8 mouse cellular contexts compared by ENCODE assay signal in the genomic region with DNA sequence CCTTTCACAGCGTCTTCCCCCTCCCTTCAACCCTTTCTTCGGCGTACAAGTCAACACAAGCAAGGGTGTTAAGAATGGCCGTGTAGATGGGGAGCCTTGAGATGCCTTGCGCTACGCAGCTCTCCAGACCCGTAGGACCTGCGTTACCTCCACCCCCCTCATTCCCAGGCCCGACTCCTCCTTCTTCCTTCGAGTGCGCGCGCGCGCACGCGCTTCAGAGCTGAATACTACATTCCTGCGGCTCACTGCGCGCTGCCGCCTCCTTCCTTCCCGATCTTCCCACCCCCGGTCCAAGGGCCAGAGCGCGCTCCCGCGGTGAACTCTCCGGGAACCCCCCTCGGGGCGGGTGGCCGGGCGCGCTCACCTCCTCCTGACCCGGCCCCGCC. TPM values are rescaled to one million over a fixed set of nuclear protein-coding genes. Genes with fewer than 3 reads are reported as not detected.
DNase-seq lines count a peak whose midpoint lies in the region; ATAC-seq and TF ChIP-seq lines count a peak whose summit lies in the region.

No protein-coding gene starts in this region.

- H3K4me2 ChIP-seq in intestine, postnatal 0 days (replicated peaks; ENCODE audit: low read depth), result peak overlapping the region; percentile 97
- H3K4me2 ChIP-seq in midbrain, embryonic 12.5 days (replicated peaks), result peak overlapping the region; percentile 99

- peak overlapping the region; percentile 91 for H3K27ac ChIP-seq in intestine, postnatal 0 days (ENCODE audit: low read depth, low read length)
- H3K27ac ChIP-seq in limb, embryonic 10.5 days, result peak overlapping the region; percentile 95
- H3K27ac ChIP-seq in midbrain, embryonic 12.5 days (replicated peaks), result 0 out of 2 replicates have a peak overlapping the region, but pooled peaks have one; percentile 35
- peak overlapping the region; percentile 91 for H3K27ac ChIP-seq in small intestine, adult 2 months (ENCODE audit: insufficient read depth, low read depth, low read length)

- TF ChIP-seq CTCF in intestine, postnatal 0 days (IDR thresholded peaks at IDR 0.05; ENCODE audit: low read depth), result no peak; the same call in 1 of the 2 replicates
- no peak for TF ChIP-seq CTCF in small intestine, adult 2 months (IDR thresholded peaks at IDR 0.05; ENCODE audit: extremely low read depth, insufficient read length, insufficient replicate concordance, low read depth, low read length)

- peak overlapping the region; percentile 75 for H3K4me3 ChIP-seq in intestine, postnatal 0 days (ENCODE audit: low read depth, low read length)
- peak overlapping the region; percentile 86 for H3K4me3 ChIP-seq in limb, embryonic 10.5 days
- peak overlapping the region; percentile 67 for H3K4me3 ChIP-seq in midbrain, embryonic 12.5 days
- peak overlapping the region; percentile 85 for H3K4me3 ChIP-seq in small intestine, adult 2 months (ENCODE audit: low read depth, low read length)

- H3K36me3 ChIP-seq in intestine, postnatal 0 days (ENCODE audit: control insufficient read depth, insufficient read depth), result no peaks in the 10 kb centered on the region
- peaks cover 40% of the 10 kb centered on the region for H3K36me3 ChIP-seq in limb, embryonic 10.5 days
- no peaks in the 10 kb centered on the region for H3K36me3 ChIP-seq in midbrain, embryonic 12.5 days
- no peaks in the 10 kb centered on the region for H3K36me3 ChIP-seq in small intestine, adult 2 months (ENCODE audit: control insufficient read depth, insufficient read depth, low read length)

- peaks cover 13% of the 10 kb centered on the region for H3K4me1 ChIP-seq in intestine, postnatal 0 days (replicated peaks; ENCODE audit: control insufficient read depth, insufficient read depth, low read length)
- H3K4me1 ChIP-seq in limb, embryonic 10.5 days, result peaks cover 95% of the 10 kb centered on the region
- peaks cover 58% of the 10 kb centered on the region for H3K4me1 ChIP-seq in midbrain, embryonic 12.5 days
- peaks cover 15% of the 10 kb centered on the region for H3K4me1 ChIP-seq in small intestine, adult 2 months (ENCODE audit: control insufficient read depth, insufficient read depth, insufficient read length, low read length)

- under 1% methylated on average over 32 of the region's 35 CpGs for WGBS in intestine, postnatal 0 days
- WGBS in limb, embryonic 10.5 days, result under 1% methylated on average over 28 of the region's 35 CpGs
- WGBS in midbrain, embryonic 12.5 days, result under 1% methylated on average over 33 of the region's 35 CpGs
- WGBS in small intestine, adult 2 months, result 0% methylated on average over 33 of the region's 35 CpGs

- peak overlapping the region; percentile 47 for H3K9ac ChIP-seq in intestine, postnatal 0 days (ENCODE audit: low read depth, low read length)
- H3K9ac ChIP-seq in midbrain, embryonic 12.5 days (replicated peaks), result peak overlapping the region; percentile 59

- H3K9me3 ChIP-seq in intestine, postnatal 0 days (ENCODE audit: control insufficient read depth), result no peaks in the 10 kb centered on the region
- no peaks in the 10 kb centered on the region for H3K9me3 ChIP-seq in limb, embryonic 10.5 days (replicated peaks)
- no peaks in the 10 kb centered on the region for H3K9me3 ChIP-seq in midbrain, embryonic 12.5 days

- ATAC-seq in granulocyte monocyte progenitor cell, adult 5-6 weeks (replicated peaks; ENCODE audit: poor library complexity, severe bottlenecking), result peak; percentile 36
- ATAC-seq in intestine, postnatal 0 days, result peak; percentile 79
- peak; percentile 72 for ATAC-seq in midbrain, embryonic 12.5 days (ENCODE audit: low FRiP score, low read depth)

- 0 out of 2 replicates have a peak, but pooled peaks have one; percentile 47 for TF ChIP-seq POLR2A in small intestine, adult 2 months (IDR thresholded peaks at IDR 0.05; ENCODE audit: low read depth, low read length)

- DNase-seq in layer of hippocampus, adult 11-12 months (ENCODE audit: low spot score), result peak; percentile 90
- no peak for DNase-seq in layer of hippocampus, adult 9-10 months (ENCODE audit: low spot score)
- DNase-seq in embryo, embryonic 11.5 days (ENCODE audit: low read depth, low spot score), result peak; percentile 93
- peak; percentile 96 for DNase-seq in limb, embryonic 10.5 days (ENCODE audit: low spot score)

- H3K27me3 ChIP-seq in intestine, postnatal 0 days (replicated peaks; ENCODE audit: control insufficient read depth, insufficient read depth, low read length), result no peaks in the 10 kb centered on the region
- no peaks in the 10 kb centered on the region for H3K27me3 ChIP-seq in limb, embryonic 10.5 days (ENCODE audit: low read depth, poor library complexity, severe bottlenecking)
- H3K27me3 ChIP-seq in midbrain, embryonic 12.5 days, result peaks cover 99% of the 10 kb centered on the region
- peaks cover 6% of the 10 kb centered on the region for H3K27me3 ChIP-seq in small intestine, adult 2 months (ENCODE audit: control insufficient read depth, insufficient read depth, low read length)

RNA-seq across cellular contexts. Expression of a gene that starts 10.5 kb away (rescaled TPM):
- 7.5 and 11.5 TPM in 2 replicates for total RNA-seq in granulocyte monocyte progenitor cell, adult 5-6 weeks (2014; fragmentation: Nextera tagmentation)
- total RNA-seq in granulocyte monocyte progenitor cell, adult 5-6 weeks (2017), result 2.0 and 3.4 TPM in 2 replicates
- 5.9 and 7.3 TPM in 2 replicates for polyA plus RNA-seq in intestine, postnatal 0 days (2015; fragmentation: Nextera tagmentation; extraction: Ambion mirVana)
- 111 and 148 TPM in 2 replicates for polyA plus RNA-seq in limb, embryonic 10.5 days (2016; fragmentation: Nextera tagmentation; extraction: Ambion mirVana)
- polyA plus RNA-seq in midbrain, embryonic 12.5 days (2016; fragmentation: Nextera tagmentation; extraction: Ambion mirVana), result 13.6 and 19.2 TPM in 2 replicates
- polyA plus RNA-seq in small intestine, adult 2 months (2012; rRNA removed), result 5.9 and 6.7 TPM in 2 replicates

RNA-seq across cellular contexts. Expression of a gene that starts 15.1 kb away (rescaled TPM):
- total RNA-seq in granulocyte monocyte progenitor cell, adult 5-6 weeks (2014; fragmentation: Nextera tagmentation), result 7.4 and 42.7 TPM in 2 replicates
- total RNA-seq in granulocyte monocyte progenitor cell, adult 5-6 weeks (2017), result 15.2 and 31.6 TPM in 2 replicates
- 2.6 and 2.9 TPM in 2 replicates for polyA plus RNA-seq in intestine, postnatal 0 days (2015; fragmentation: Nextera tagmentation; extraction: Ambion mirVana)
- 1.2 and 1.5 TPM in 2 replicates for polyA plus RNA-seq in limb, embryonic 10.5 days (2016; fragmentation: Nextera tagmentation; extraction: Ambion mirVana)
- polyA plus RNA-seq in midbrain, embryonic 12.5 days (2016; fragmentation: Nextera tagmentation; extraction: Ambion mirVana), result 0.84 and 1.6 TPM in 2 replicates
- 16.4 and 23.2 TPM in 2 replicates for polyA plus RNA-seq in small intestine, adult 2 months (2012; rRNA removed)

RNA-seq across cellular contexts. Expression of a gene that starts 23.5 kb away (rescaled TPM):
- not detected in 2 replicates for total RNA-seq in granulocyte monocyte progenitor cell, adult 5-6 weeks (2014; fragmentation: Nextera tagmentation)
- total RNA-seq in granulocyte monocyte progenitor cell, adult 5-6 weeks (2017), result not detected in 2 replicates
- 0.07 TPM in 1 of 2 replicates, not detected in the other for polyA plus RNA-seq in intestine, postnatal 0 days (2015; fragmentation: Nextera tagmentation; extraction: Ambion mirVana)
- 1.1 and 1.4 TPM in 2 replicates for polyA plus RNA-seq in limb, embryonic 10.5 days (2016; fragmentation: Nextera tagmentation; extraction: Ambion mirVana)
- polyA plus RNA-seq in midbrain, embryonic 12.5 days (2016; fragmentation: Nextera tagmentation; extraction: Ambion mirVana), result 0.26 and 0.28 TPM in 2 replicates
- polyA plus RNA-seq in small intestine, adult 2 months (2012; rRNA removed), result not detected in 2 replicates

RNA-seq across cellular contexts. Expression of a gene that starts 32.4 kb away (rescaled TPM):
- total RNA-seq in granulocyte monocyte progenitor cell, adult 5-6 weeks (2014; fragmentation: Nextera tagmentation), result 20.0 and 39.8 TPM in 2 replicates
- 16.1 and 29.4 TPM in 2 replicates for total RNA-seq in granulocyte monocyte progenitor cell, adult 5-6 weeks (2017)
- polyA plus RNA-seq in intestine, postnatal 0 days (2015; fragmentation: Nextera tagmentation; extraction: Ambion mirVana), result 80.4 and 81.1 TPM in 2 replicates
- polyA plus RNA-seq in limb, embryonic 10.5 days (2016; fragmentation: Nextera tagmentation; extraction: Ambion mirVana), result 69.5 and 76.5 TPM in 2 replicates
- 51.9 and 57.7 TPM in 2 replicates for polyA plus RNA-seq in midbrain, embryonic 12.5 days (2016; fragmentation: Nextera tagmentation; extraction: Ambion mirVana)
- 38.0 and 67.0 TPM in 2 replicates for polyA plus RNA-seq in small intestine, adult 2 months (2012; rRNA removed)

RNA-seq across cellular contexts. Expression of a gene that starts 42.3 kb away (rescaled TPM):
- 17.0 and 18.1 TPM in 2 replicates for total RNA-seq in granulocyte monocyte progenitor cell, adult 5-6 weeks (2014; fragmentation: Nextera tagmentation)
- 7.5 and 23.4 TPM in 2 replicates for total RNA-seq in granulocyte monocyte progenitor cell, adult 5-6 weeks (2017)
- 22.8 and 26.8 TPM in 2 replicates for polyA plus RNA-seq in intestine, postnatal 0 days (2015; fragmentation: Nextera tagmentation; extraction: Ambion mirVana)
- 38.8 and 55.0 TPM in 2 replicates for polyA plus RNA-seq in limb, embryonic 10.5 days (2016; fragmentation: Nextera tagmentation; extraction: Ambion mirVana)
- polyA plus RNA-seq in midbrain, embryonic 12.5 days (2016; fragmentation: Nextera tagmentation; extraction: Ambion mirVana), result 40.9 and 41.0 TPM in 2 replicates
- polyA plus RNA-seq in small intestine, adult 2 months (2012; rRNA removed), result 12.7 and 21.1 TPM in 2 replicates

Comparison
In these comparisons a context has a peak if more than half of its experiments do, and no peak if none do; other contexts are left out.
1. H3K27ac ChIP-seq: peak in every context shown above with its lines; median percentile 95 in limb, embryonic 10.5 days; 91 in intestine, postnatal 0 days; 91 in small intestine, adult 2 months; 35 in midbrain, embryonic 12.5 days.